ENCODE assay signal across 8 mouse cellular contexts in genomic region chr14:61597968-61598367, GRCm38 (mm10). TPM values are rescaled to one million over a fixed set of nuclear protein-coding genes. Genes with fewer than 3 reads are reported as not detected.
DNase-seq lines count a peak whose midpoint lies in the region; ATAC-seq and TF ChIP-seq lines count a peak whose summit lies in the region.

Gene Trim13, plus strand, starts transcription at chr14:61598247.

- H3K27me3 ChIP-seq in heart, embryonic 10.5 days (ENCODE audit: insufficient read depth, poor library complexity, severe bottlenecking): no peaks in the 10 kb centered on the region
- H3K27me3 ChIP-seq in CH12.LX (replicated peaks): no peaks in the 10 kb centered on the region
- no peaks in the 10 kb centered on the region for H3K27me3 ChIP-seq in embryonic facial prominence, embryonic 14.5 days (replicated peaks; ENCODE audit: control insufficient read depth, insufficient read depth, low read length)
- no peaks in the 10 kb centered on the region for H3K27me3 ChIP-seq in myocyte (ENCODE audit: control insufficient read depth, insufficient read depth, insufficient read length)

- no peak within 1 kb of the TSS for H3ac ChIP-seq in myocyte (ENCODE audit: control insufficient read depth, insufficient read length)

- no peak within 1 kb of the TSS for H3K9ac ChIP-seq in CH12.LX (ENCODE audit: insufficient read depth, low read depth)
- peak within 1 kb of the TSS; percentile 79 for H3K9ac ChIP-seq in embryonic facial prominence, embryonic 14.5 days (ENCODE audit: low read depth, low read length)

- peaks cover 17% of the 10 kb centered on the region; the same call in 1 of the 2 replicates for H3K4me1 ChIP-seq in heart, embryonic 10.5 days
- H3K4me1 ChIP-seq in CH12.LX (ENCODE audit: control insufficient read depth in 1 of 2, insufficient read depth in 2 of 2): peaks cover 5 to 7% of the 10 kb centered on the region in 2 experiments; a peak in 2 of 4 replicates
- peaks cover 12% of the 10 kb centered on the region; the same call in 1 of the 2 replicates for H3K4me1 ChIP-seq in embryonic facial prominence, embryonic 14.5 days (ENCODE audit: control insufficient read depth, insufficient read depth, low read length)

- TF ChIP-seq EP300 in CH12.LX (IDR thresholded peaks at IDR 0.05; ENCODE audit: low read length): no peak

- no peak for TF ChIP-seq CTCF in CH12.LX (conservative IDR thresholded peaks at IDR 0.05 in 1 of 2, IDR thresholded peaks at IDR 0.05 in 1 of 2; ENCODE audit: low read depth in 2 of 2, low read length in 2 of 2)

- dilution Hi-C loops in CH12.LX (cut with MboI; ENCODE audit: extremely low pct_ligation_motif_present, extremely low pct_unique_long_range_greater_than_20kb, low sequenced_read_pairs): no loop called here

- H3K4me3 ChIP-seq in heart, embryonic 10.5 days: peak within 1 kb of the TSS; percentile 81
- H3K4me3 ChIP-seq in CH12.LX (replicated peaks in 1 of 3; ENCODE audit: low read depth in 2 of 3, low read length in 2 of 3, poor library complexity in 1 of 3) (peak within 1 kb of the TSS; percentile 55 to 78 (median 66)), myocyte (peak within 1 kb of the TSS; percentile 31)
- peak within 1 kb of the TSS; percentile 83 for H3K4me3 ChIP-seq in embryonic facial prominence, embryonic 14.5 days (ENCODE audit: low read depth, low read length)

- no peaks in the 10 kb centered on the region for H3K9me3 ChIP-seq in heart, embryonic 10.5 days
- no peaks in the 10 kb centered on the region for H3K9me3 ChIP-seq in CH12.LX (replicated peaks; ENCODE audit: low read length)
- no peaks in the 10 kb centered on the region for H3K9me3 ChIP-seq in embryonic facial prominence, embryonic 14.5 days (ENCODE audit: control insufficient read depth, low read length)

- no peaks in the 10 kb centered on the region for H3K79me2 ChIP-seq in CH12.LX (replicated peaks; ENCODE audit: control insufficient read depth, extremely low read depth, insufficient read depth, poor library complexity, severe bottlenecking)
- H3K79me2 ChIP-seq in myocyte (ENCODE audit: control insufficient read depth, insufficient read depth): no peaks in the 10 kb centered on the region

- ATAC-seq in embryonic facial prominence, embryonic 14.5 days (ENCODE audit: low read depth): no peak

- peak within 1 kb of the TSS; percentile 30; the same call in 1 of the 2 replicates for H3K4me2 ChIP-seq in CH12.LX (ENCODE audit: insufficient read depth, low read depth, poor library complexity, severe bottlenecking)
- H3K4me2 ChIP-seq in embryonic facial prominence, embryonic 14.5 days (ENCODE audit: low read depth, low read length): peak within 1 kb of the TSS; percentile 62
- peak within 1 kb of the TSS; percentile 58 for H3K4me2 ChIP-seq in myocyte (ENCODE audit: low read depth)

- in situ Hi-C loops in CH12.LX (cut with MboI; ENCODE audit: low pct_ligation_motif_present, low pct_unique_long_range_greater_than_20kb, low sequenced_read_pairs): no loop called here

- no peak for DNase-seq in heart, embryonic 10.5 days (ENCODE audit: low spot score)
- DNase-seq in heart, adult 8-10 months (ENCODE audit: low spot score): no peak
- no peak for DNase-seq in CH12.LX (ENCODE audit: extremely low read depth)
- DNase-seq in embryonic facial prominence, embryonic 14.5 days (ENCODE audit: low spot score): no peak
- no peak for DNase-seq in left cerebral cortex, postnatal 25 days (ENCODE audit: low spot score in 2 of 2)
- no peak for DNase-seq in cerebellum, adult 8-10 months
- no peak for DNase-seq in adrenal gland, postnatal 25 days

- H3K27ac ChIP-seq in heart, embryonic 10.5 days: peak within 1 kb of the TSS; percentile 95; the same call in 1 of the 2 replicates
- H3K27ac ChIP-seq in CH12.LX (ENCODE audit: insufficient read depth, low read depth): no peak within 1 kb of the TSS
- H3K27ac ChIP-seq in embryonic facial prominence, embryonic 14.5 days (replicated peaks; ENCODE audit: low read depth, low read length): no peak within 1 kb of the TSS

- WGBS in heart, embryonic 10.5 days: 37% methylated on average over 5 of the region's 5 CpGs
- WGBS in embryonic facial prominence, embryonic 14.5 days: 56% methylated on average over 5 of the region's 5 CpGs

- TF ChIP-seq POLR2A in CH12.LX (IDR thresholded peaks at IDR 0.05; ENCODE audit: low read depth, low read length) (no peak), myocyte (IDR thresholded peaks at IDR 0.05; ENCODE audit: insufficient read length, low read depth) (no peak)

- no peak for TF ChIP-seq RAD21 in CH12.LX (IDR thresholded peaks at IDR 0.05; ENCODE audit: low read depth, low read length)

- H3K36me3 ChIP-seq in heart, embryonic 10.5 days: no peaks in the 10 kb centered on the region; the same call in 1 of the 2 replicates
- H3K36me3 ChIP-seq in CH12.LX (replicated peaks in 1 of 2; ENCODE audit: control insufficient read depth in 1 of 2, insufficient read depth in 1 of 2, low read length in 1 of 2) (peaks cover 0 to 11% of the 10 kb centered on the region in 2 experiments), myocyte (ENCODE audit: control insufficient read depth, insufficient read depth) (no peaks in the 10 kb centered on the region)
- 0 out of 2 replicates have a peak, but pooled peaks cover 3% of the 10 kb centered on the region for H3K36me3 ChIP-seq in embryonic facial prominence, embryonic 14.5 days (ENCODE audit: control insufficient read depth, insufficient read depth, low read length)

- intact Hi-C loops in left cerebral cortex, postnatal 25 days (cut with DNase I): no loop called here

TF ChIP-seq in CH12.LX, 34 proteins besides CTCF, POLR2A, EP300 and RAD21:
- TF ChIP-seq MXI1 (IDR thresholded peaks at IDR 0.05; ENCODE audit: low read depth, low read length) (no peak), JUN (IDR thresholded peaks at IDR 0.05; ENCODE audit: insufficient read depth, low read depth, low read length) (no peak), NELFE (IDR thresholded peaks at IDR 0.05; ENCODE audit: low read depth, low read length) (no peak), KAT2A (IDR thresholded peaks at IDR 0.05; ENCODE audit: insufficient replicate concordance, low read length) (no peak), ZMIZ1 (IDR thresholded peaks at IDR 0.05; ENCODE audit: low read depth, low read length) (no peak), TCF12 (IDR thresholded peaks at IDR 0.05; ENCODE audit: low read depth, low read length) (no peak), MEF2A (IDR thresholded peaks at IDR 0.05; ENCODE audit: borderline replicate concordance, low read depth, low read length) (no peak), SMC3 (IDR thresholded peaks at IDR 0.05; ENCODE audit: low read depth, low read length) (no peak), MAX (IDR thresholded peaks at IDR 0.05; ENCODE audit: low read length) (no peak), NRF1 (IDR thresholded peaks at IDR 0.05; ENCODE audit: low read depth, low read length) (no peak), TBP (conservative IDR thresholded peaks at IDR 0.05; ENCODE audit: low read depth, low read length) (no peak), GABPA (IDR thresholded peaks at IDR 0.05; ENCODE audit: insufficient replicate concordance, low read depth, low read length) (no peak), ZKSCAN1 (IDR thresholded peaks at IDR 0.05; ENCODE audit: borderline replicate concordance, low read depth, low read length) (no peak), CHD2 (IDR thresholded peaks at IDR 0.05; ENCODE audit: low read length) (no peak), HCFC1 (IDR thresholded peaks at IDR 0.05; ENCODE audit: low read depth, low read length) (no peak), PAX5 (IDR thresholded peaks at IDR 0.05; ENCODE audit: low read length) (no peak), CHD1 (IDR thresholded peaks at IDR 0.05; ENCODE audit: low read depth, low read length) (no peak), USF1 (IDR thresholded peaks at IDR 0.05; ENCODE audit: low read depth, low read length) (no peak)

TF ChIP-seq in myocyte, 11 proteins besides CTCF, POLR2A, EP300 and RAD21:
- TF ChIP-seq SRF (IDR thresholded peaks at IDR 0.05; ENCODE audit: control insufficient read depth, insufficient read length, low read depth) (no peak), MAX (IDR thresholded peaks at IDR 0.05; ENCODE audit: low read depth) (no peak), USF1 (IDR thresholded peaks at IDR 0.05; ENCODE audit: low read depth) (no peak), E2F4 (IDR thresholded peaks at IDR 0.05; ENCODE audit: insufficient read depth) (no peak), MYOD1 (IDR thresholded peaks at IDR 0.05; ENCODE audit: control insufficient read depth in 1 of 3, insufficient read length in 2 of 3, low read depth in 2 of 3) (no peak), TCF12 (IDR thresholded peaks at IDR 0.05; ENCODE audit: insufficient read depth, poor library complexity, severe bottlenecking) (no peak), MYOG (IDR thresholded peaks at IDR 0.05; ENCODE audit: control insufficient read depth in 1 of 3, insufficient read depth in 1 of 3, insufficient read length in 2 of 3, low read depth in 2 of 3) (no peak), CEBPB (IDR thresholded peaks at IDR 0.05; ENCODE audit: insufficient read depth, poor library complexity, severe bottlenecking) (no peak), REST (IDR thresholded peaks at IDR 0.05; ENCODE audit: insufficient read depth, insufficient read length) (no peak), TCF3 (IDR thresholded peaks at IDR 0.05; ENCODE audit: insufficient read length, low read depth) (no peak), POLR2AphosphoS2 (IDR thresholded peaks at IDR 0.05; ENCODE audit: insufficient read length, low read depth) (no peak)

RNA-seq across cellular contexts. Expression of gene Trim13, which starts in this region (rescaled TPM):
- polyA plus RNA-seq in heart, embryonic 10.5 days (2016; fragmentation: Nextera tagmentation; extraction: Ambion mirVana): 9.0 and 13.2 TPM in 2 replicates
- total RNA-seq in heart, adult 8-10 months (2022): 1 to 10 TPM; 7.1 to 8.6 (median 8.1) TPM
- 3.2 and 3.9 TPM in 2 replicates for total RNA-seq in CH12.LX (2012; rRNA removed)
- total RNA-seq in CH12.LX (2014; rRNA removed): 7.9 and 11.3 TPM in 2 replicates
- polyA plus RNA-seq in CH12.LX (2012; ENCODE audit: insufficient read length, low read depth): 5.7 and 7.5 TPM in 2 replicates
- 22.3 and 23.9 TPM in 2 replicates for polyA plus RNA-seq in embryonic facial prominence, embryonic 14.5 days (2014; fragmentation: Nextera tagmentation; extraction: Ambion mirVana)
- 10 to 100 TPM; 11.6 to 12.2 TPM for total RNA-seq in left cerebral cortex, postnatal 25 days (2021)
- polyA plus RNA-seq in myocyte (2012; fragmentation: generic; extraction: Trizol): 6.7 TPM
- total RNA-seq in adrenal gland, postnatal 25 days (2021): 7.0 and 9.2 TPM in 2 replicates

Comparison
In these comparisons a context has a peak if more than half of its experiments do, and no peak if none do; other contexts are left out.
1. H3K4me3 ChIP-seq: peak in every context shown above with its lines; median percentile 83 in embryonic facial prominence, embryonic 14.5 days; 81 in heart, embryonic 10.5 days; 66 in CH12.LX; 31 in myocyte.